Mouse (Mus musculus) small intestine, adult 2 months (tissue): ENCODE data around the gene Cd3g.

ENCODE experiments used
- CTCF ChIP-seq: fragments of 200-500 bp; IDR thresholded peaks from 2 replicates; pipeline ENCODE4 v1.5.1; 2012; ENCODE audit warnings: low read depth, mild to moderate bottlenecking, control low read depth, inconsistent platforms, low read length, moderate library complexity, mixed read lengths; ENCODE audit not compliant: insufficient replicate concordance, insufficient read length; ENCODE audit errors: extremely low read depth
- POLR2A ChIP-seq: fragments of 200-500 bp; IDR thresholded peaks from 2 replicates; pipeline ENCODE4 v1.6.1; 2012; ENCODE audit warnings: low read depth, mild to moderate bottlenecking, control low read depth, inconsistent platforms, low read length, moderate library complexity

- no peak for TF ChIP-seq CTCF
- no peak for TF ChIP-seq POLR2A
These were observed 14.3 kb downstream of the Cd3g start for GRCm38 (mm10) chr9:44965833-44966466.
